Mouse (Mus musculus): ENCODE data around the gene Rsad1.

GRCm38 (mm10) chr11:94576361-94576760 is 27.3 kb upstream of the Rsad1 start:
- TF ChIP-seq CTCF (IDR thresholded peaks at IDR 0.05; ENCODE audit: extremely low read depth, insufficient read depth, low read length) (no peak), POLR2A (IDR thresholded peaks at IDR 0.05; ENCODE audit: extremely low read depth, insufficient read depth, low read length) (no peak)
